ENCODE assay signal across 9 mouse cellular contexts in the genomic region with DNA sequence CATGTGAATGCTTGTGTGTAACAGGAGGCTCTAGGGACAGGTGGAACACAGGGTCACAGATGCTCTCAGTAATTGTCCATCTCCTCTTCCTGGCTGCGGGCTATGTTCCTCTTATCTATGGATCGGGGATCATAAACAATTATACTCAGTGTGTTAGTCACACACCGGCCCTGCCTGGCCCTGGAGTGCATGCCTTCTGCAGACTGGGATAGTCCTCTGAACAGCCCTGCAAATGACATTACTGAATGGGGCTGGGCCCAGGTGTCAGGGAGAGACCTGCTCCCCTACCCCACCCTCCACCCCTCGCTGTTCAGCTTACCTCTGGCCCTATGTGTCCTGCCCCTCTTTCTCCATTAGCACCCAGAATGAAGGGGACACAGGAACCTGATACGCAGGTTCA. TPM values are rescaled to one million over a fixed set of nuclear protein-coding genes. Genes with fewer than 3 reads are reported as not detected.
DNase-seq lines count a peak whose midpoint lies in the region; ATAC-seq lines count a peak whose summit lies in the region.
"Had no signal": no experiment of that assay in that cellular context is flagged by ENCODE, and none has a peak within 500 bp of the region (broad histone marks: within the 10 kb centered on the region; RNA-seq: fewer than 3 reads in every experiment).

No protein-coding gene starts in this region.

- H3K9me3 ChIP-seq in kidney, embryonic 14.5 days (ENCODE audit: control insufficient read depth, low read length): peaks cover 17% of the 10 kb centered on the region
- peaks cover 22% of the 10 kb centered on the region for H3K9me3 ChIP-seq in forebrain, embryonic 13.5 days (replicated peaks)
- H3K9me3 ChIP-seq in intestine, embryonic 14.5 days (ENCODE audit: control insufficient read depth, low read length): peaks cover 8% of the 10 kb centered on the region
- H3K9me3 ChIP-seq in midbrain, embryonic 15.5 days: no peaks in the 10 kb centered on the region

- H3K4me2 ChIP-seq in kidney, embryonic 14.5 days (replicated peaks; ENCODE audit: low read depth, low read length): no peak overlapping the region
- H3K4me2 ChIP-seq in forebrain, embryonic 13.5 days: no peak overlapping the region
- H3K4me2 ChIP-seq in intestine, embryonic 14.5 days (ENCODE audit: low read length): no peak overlapping the region
- H3K4me2 ChIP-seq in midbrain, embryonic 15.5 days: no peak overlapping the region

- no peak overlapping the region for H3K9ac ChIP-seq in kidney, embryonic 14.5 days (ENCODE audit: low read depth, low read length)
- no peak overlapping the region for H3K9ac ChIP-seq in forebrain, embryonic 13.5 days
- no peak overlapping the region for H3K9ac ChIP-seq in intestine, embryonic 14.5 days (ENCODE audit: low read length)
- no peak overlapping the region for H3K9ac ChIP-seq in midbrain, embryonic 15.5 days

- peaks cover 26% of the 10 kb centered on the region for H3K4me1 ChIP-seq in kidney, embryonic 14.5 days (ENCODE audit: control insufficient read depth, insufficient read depth, low read length)
- H3K4me1 ChIP-seq in forebrain, embryonic 13.5 days: peaks cover 16% of the 10 kb centered on the region
- H3K4me1 ChIP-seq in intestine, embryonic 14.5 days (replicated peaks; ENCODE audit: control insufficient read depth, insufficient read depth, low read length): no peaks in the 10 kb centered on the region; the same call in 1 of the 2 replicates
- H3K4me1 ChIP-seq in midbrain, embryonic 15.5 days: peaks cover 15% of the 10 kb centered on the region

- H3K27ac ChIP-seq in kidney, embryonic 14.5 days (ENCODE audit: low read depth, low read length): no peak overlapping the region
- H3K27ac ChIP-seq in forebrain, embryonic 13.5 days: no peak overlapping the region
- H3K27ac ChIP-seq in intestine, embryonic 14.5 days (ENCODE audit: low read depth): no peak overlapping the region
- H3K27ac ChIP-seq in midbrain, embryonic 15.5 days: no peak overlapping the region

- DNase-seq in kidney, adult 11 months: no peak
- DNase-seq in intestine, embryonic 14.5 days (ENCODE audit: low spot score): no peak
- no peak for DNase-seq in spleen, postnatal 36 days (ENCODE audit: low spot score in 2 of 2)
- no peak for DNase-seq in cerebellum, adult 9-10 months
- DNase-seq in Muller cell, postnatal 12 days (ENCODE audit: inconsistent ontology term): no peak

- H3K36me3 ChIP-seq in kidney, embryonic 14.5 days (ENCODE audit: control insufficient read depth, insufficient read depth, low read length): no peaks in the 10 kb centered on the region
- H3K36me3 ChIP-seq in forebrain, embryonic 13.5 days (ENCODE audit: poor library complexity, severe bottlenecking): no peaks in the 10 kb centered on the region
- H3K36me3 ChIP-seq in intestine, embryonic 14.5 days (ENCODE audit: control insufficient read depth, insufficient read depth, low read length): no peaks in the 10 kb centered on the region
- no peaks in the 10 kb centered on the region for H3K36me3 ChIP-seq in midbrain, embryonic 15.5 days (replicated peaks)
- H3K36me3 ChIP-seq: G1E had no signal

- no peaks in the 10 kb centered on the region for H3K27me3 ChIP-seq in kidney, embryonic 14.5 days (ENCODE audit: control insufficient read depth, insufficient read depth, low read length)
- no peaks in the 10 kb centered on the region for H3K27me3 ChIP-seq in forebrain, embryonic 13.5 days
- no peaks in the 10 kb centered on the region for H3K27me3 ChIP-seq in intestine, embryonic 14.5 days (replicated peaks; ENCODE audit: control insufficient read depth, insufficient read depth, low read length)
- no peaks in the 10 kb centered on the region for H3K27me3 ChIP-seq in midbrain, embryonic 15.5 days (replicated peaks)

- no peak overlapping the region for H3K4me3 ChIP-seq in kidney, embryonic 14.5 days (ENCODE audit: low read length)
- H3K4me3 ChIP-seq in forebrain, embryonic 13.5 days: no peak overlapping the region
- no peak overlapping the region for H3K4me3 ChIP-seq in intestine, embryonic 14.5 days (ENCODE audit: low read depth, low read length)
- no peak overlapping the region for H3K4me3 ChIP-seq in midbrain, embryonic 15.5 days

- 83% methylated on average over 5 of the region's 5 CpGs for WGBS in kidney, embryonic 14.5 days
- WGBS in forebrain, embryonic 13.5 days: 80% methylated on average over 5 of the region's 5 CpGs
- 67% methylated on average over 5 of the region's 5 CpGs for WGBS in intestine, embryonic 14.5 days
- 79% methylated on average over 5 of the region's 5 CpGs for WGBS in midbrain, embryonic 15.5 days

- peak; percentile 2; the same call in 1 of the 2 replicates for ATAC-seq in kidney, embryonic 14.5 days (ENCODE audit: low FRiP score, low TSS enrichment)
- ATAC-seq in forebrain, embryonic 13.5 days: peak; percentile 19; the same call in 1 of the 2 replicates
- ATAC-seq in intestine, embryonic 14.5 days (replicated peaks; ENCODE audit: low FRiP score, low TSS enrichment, low read depth): peak; percentile 53; the same call in 1 of the 2 replicates
- ATAC-seq in midbrain, embryonic 15.5 days (replicated peaks): peak; percentile 59

RNA-seq across cellular contexts. Expression of a gene that starts 22.6 kb away (rescaled TPM):
- polyA plus RNA-seq in kidney, embryonic 14.5 days (2014; fragmentation: Nextera tagmentation; extraction: Ambion mirVana): 96.6 and 104 TPM in 2 replicates
- polyA plus RNA-seq in forebrain, embryonic 13.5 days (2015; fragmentation: Nextera tagmentation; extraction: Ambion mirVana): 142 and 148 TPM in 2 replicates
- 142 and 143 TPM in 2 replicates for polyA plus RNA-seq in intestine, embryonic 14.5 days (2014; fragmentation: Nextera tagmentation; extraction: Ambion mirVana)
- polyA plus RNA-seq in midbrain, embryonic 15.5 days (2015; fragmentation: Nextera tagmentation; extraction: Ambion mirVana): 106 and 112 TPM in 2 replicates

Comparison
In these comparisons a context has a peak if more than half of its experiments do, and no peak if none do; other contexts are left out.
1. ATAC-seq: peak in every context shown above with its lines; median percentile 59 in midbrain, embryonic 15.5 days; 53 in intestine, embryonic 14.5 days; 19 in forebrain, embryonic 13.5 days; 2 in kidney, embryonic 14.5 days.